Mouse (Mus musculus) G1E-ER4 (cell line): Measurements from ENCODE around the gene Btnl1. TPM values are rescaled to one million over a fixed set of nuclear protein-coding genes. Genes with fewer than 3 reads are reported as not detected.

Experiments
- GATA1 ChIP-seq: IDR thresholded peaks from one replicate; pipeline ENCODE4 v1.8.0; 2012; ENCODE audit warnings: low read length, inconsistent platforms
- polyA plus RNA-seq: library from polyadenylated mRNA; stranded (reverse); fragments of >175 nt; gene quantifications from 2 replicates; pipeline ENCODE4 v1.2.3, GENCODE M21; 2012

Gene Btnl1
- polyA plus RNA-seq = not detected in 2 replicates

DNA sequence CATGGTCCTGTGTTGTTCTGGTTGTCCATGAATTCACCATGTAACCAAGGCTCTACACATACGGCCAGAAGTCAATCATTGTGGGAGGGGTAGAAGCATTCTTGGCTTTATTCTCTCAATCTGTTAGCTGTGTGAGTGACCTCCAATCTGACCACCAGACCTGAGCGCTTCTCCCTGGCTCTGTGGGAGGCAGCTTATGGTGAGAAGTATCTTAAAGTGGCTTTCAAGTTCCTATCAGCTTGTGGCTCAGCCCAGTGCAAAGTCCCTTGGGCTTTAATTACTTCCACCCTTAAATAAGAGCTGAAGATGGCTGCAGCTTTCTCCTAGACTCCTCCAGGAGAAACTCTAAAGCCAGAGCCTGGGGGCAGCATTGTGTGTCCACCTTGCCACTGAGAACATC, at the start of gene Btnl1:
TSS of gene Btnl1 (plus strand) at position 286 of the 400 bp plus-strand sequence.
- no peak for TF ChIP-seq GATA1

DNA sequence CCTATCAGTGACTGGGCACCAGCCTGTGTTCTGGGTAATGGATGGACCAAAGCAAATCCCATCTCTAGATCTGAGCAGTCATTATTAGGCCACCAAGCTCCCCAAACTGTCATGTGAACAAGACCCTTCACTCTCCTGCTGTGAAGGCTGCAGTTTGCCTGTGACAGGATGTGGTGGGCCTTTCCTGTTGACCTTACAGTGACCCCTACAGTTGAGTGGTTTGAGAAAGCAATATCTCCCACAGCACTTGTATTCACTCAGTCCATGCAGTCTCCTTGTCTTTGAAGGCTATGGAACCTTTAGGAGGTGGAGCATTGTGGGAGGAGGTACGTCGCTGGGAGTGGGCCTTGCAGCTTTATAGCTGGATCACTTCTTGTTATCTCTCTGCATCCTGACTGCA, 47.1 kb upstream of the Btnl1 start:
- no peak for TF ChIP-seq GATA1

DNA sequence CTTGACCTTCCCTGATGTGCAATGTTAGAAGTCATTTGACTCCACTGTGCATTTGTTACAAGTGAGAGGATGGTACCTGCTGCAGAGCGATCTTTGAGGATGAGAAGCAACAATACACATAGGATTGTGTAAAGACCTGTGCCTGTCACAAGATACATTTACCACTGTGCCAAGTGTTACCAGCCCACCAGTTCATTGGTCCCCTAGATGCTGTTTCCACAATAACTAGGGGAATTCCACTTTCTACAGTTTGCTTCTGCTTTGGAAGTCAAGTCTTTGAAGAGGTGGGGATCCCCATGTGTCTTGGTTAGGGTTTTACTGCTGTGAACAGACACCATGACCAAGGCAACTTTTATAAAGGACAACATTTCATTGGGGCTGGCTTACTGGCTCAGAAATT, 45.7 kb upstream of the Btnl1 start:
- no peak for TF ChIP-seq GATA1

DNA sequence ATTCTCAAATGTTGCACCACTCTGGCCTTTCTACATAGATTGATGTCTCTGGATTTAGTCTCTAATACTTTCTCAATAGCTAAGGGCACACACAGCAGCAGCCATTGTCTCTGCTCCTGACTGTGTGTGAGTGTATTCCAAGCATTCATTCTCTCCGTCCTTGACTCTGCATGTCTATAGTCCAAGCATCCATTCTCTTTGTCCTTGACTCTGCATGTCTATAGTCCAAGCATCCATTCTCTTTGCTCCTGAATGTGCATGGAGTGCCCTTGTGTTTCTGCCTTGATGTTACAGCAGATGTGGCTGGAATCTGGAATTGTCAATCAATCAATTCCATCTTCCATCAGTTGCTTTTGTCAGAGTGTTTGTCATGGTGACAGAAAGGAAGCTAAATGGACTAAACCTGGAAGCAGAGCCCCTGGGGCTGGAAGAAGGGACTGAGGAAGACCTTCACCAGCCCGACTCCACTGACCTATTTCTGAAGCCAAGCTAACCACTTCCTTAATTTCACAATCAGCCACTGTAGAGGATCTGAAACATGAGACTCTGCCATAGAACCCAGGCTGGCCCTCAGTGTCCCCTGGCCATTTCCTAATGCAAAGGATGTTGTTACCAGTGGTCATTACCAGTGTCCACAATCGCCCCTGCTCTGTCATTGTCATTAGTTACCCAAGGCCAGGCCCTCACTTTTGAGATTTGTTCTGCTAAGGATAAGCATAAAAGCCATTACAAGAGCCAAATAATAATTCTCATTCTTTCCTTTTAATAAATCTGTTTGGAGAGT, 36.1 kb upstream of the Btnl1 start:
- no peak for TF ChIP-seq GATA1

DNA sequence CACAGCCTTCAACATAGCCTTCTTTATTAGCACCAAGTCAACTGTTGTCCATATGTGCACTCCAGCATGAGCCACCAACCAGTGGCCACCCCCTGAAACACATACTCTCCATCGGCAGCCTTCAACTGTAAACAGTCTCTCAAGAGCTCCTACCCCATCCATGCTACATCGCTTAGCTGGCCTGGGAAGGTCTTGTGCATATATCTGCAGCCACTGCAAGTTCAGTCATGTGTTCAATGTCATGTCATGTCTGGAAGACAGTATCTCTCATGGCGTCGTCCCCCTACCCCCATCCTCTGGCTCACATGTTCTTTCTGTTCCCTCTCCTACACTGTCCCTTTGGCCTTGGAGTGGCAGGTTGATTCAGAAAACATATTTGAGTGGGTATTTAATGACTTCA, 32.0 kb upstream of the Btnl1 start:
- TF ChIP-seq GATA1 = no peak

DNA sequence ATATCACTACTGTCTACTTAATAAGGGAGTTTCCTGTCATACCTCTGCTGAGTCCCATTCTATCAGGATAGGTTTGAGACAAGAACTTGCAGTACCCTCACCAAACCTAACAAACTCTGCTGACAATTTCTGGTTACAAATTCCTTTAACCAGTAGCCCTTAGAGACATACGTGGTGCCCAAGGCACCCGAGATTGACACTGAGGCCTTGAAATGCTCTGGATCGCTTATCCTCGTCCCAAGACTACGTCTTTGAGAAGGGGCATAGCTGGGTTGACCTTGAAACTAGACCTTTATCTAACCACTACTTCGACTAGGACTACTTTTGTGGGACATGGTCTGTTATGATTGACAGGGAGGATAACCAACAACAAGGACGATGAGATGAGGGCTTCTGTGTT, 31.4 kb upstream of the Btnl1 start:
- no peak for TF ChIP-seq GATA1

DNA sequence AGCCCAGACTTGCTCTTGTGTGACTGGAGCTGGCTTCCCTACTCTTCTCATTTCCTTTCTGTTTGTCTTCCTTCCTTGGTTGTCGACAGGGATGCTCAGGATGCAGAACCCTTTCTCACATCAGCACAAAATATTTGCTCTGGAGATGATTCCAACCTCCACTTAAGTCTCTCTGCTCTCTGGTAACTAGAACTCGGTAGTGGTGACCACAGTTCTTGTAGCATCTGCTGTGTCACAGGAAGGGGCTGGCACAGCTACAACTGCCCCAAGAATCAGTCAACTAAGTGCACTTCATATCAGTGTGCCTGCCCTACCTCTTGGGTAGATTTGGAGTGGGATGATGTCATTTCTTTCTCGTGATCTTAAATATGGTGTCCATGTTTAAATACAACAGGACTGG, 30.9 kb upstream of the Btnl1 start:
- TF ChIP-seq GATA1 = no peak

DNA sequence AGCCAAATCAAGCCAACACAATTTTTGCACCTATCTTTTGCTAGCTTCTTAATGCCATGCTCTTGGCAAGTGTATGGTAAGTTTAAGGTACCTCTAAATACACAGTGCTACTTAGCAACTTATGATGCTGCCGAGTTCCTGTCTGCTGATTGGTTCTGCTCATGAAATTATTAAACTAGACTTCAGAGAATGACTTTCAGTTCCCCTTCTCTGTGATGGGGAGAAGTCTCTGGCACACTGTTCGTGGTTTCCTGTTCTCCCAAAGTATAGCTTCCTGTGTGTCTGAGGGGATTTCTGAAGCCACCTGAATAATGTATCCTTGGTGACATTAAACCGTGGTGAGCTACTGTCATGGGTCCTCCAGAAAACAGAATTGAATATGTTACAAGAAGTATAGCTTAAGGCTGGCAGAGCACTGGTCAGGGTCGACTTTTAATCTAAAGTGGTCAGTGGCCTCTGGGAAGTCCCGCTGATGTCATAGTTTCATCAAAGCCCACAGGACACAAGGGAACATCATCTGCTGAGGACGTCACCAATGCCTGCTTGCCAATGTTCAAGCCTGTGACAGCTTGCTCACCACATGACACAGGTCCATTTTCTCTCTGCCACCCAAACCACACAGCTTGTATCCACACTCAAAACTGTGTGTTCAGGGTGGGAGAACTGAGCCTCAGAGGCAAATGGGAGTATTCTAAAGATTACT, 29.2 kb upstream of the Btnl1 start:
- TF ChIP-seq GATA1 = no peak

DNA sequence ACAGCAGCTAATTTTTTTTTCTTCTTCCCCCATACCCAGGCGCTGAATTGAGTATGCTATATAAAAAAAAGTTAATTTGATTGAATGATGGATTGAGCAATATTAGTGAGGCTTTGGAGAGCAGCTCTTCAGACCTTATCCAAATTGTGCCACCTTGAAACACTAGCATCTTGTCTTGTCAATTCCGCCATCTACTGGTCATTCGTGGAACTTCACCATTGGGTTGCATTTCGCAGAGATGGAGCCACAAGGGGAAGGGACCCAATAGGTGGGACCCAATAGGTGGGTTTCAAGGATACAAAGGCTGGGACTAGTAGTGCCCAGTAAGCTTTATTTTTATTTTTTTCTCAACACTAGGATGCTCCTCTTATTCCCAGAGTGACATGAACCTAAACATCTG, 27.5 kb upstream of the Btnl1 start:
- no peak for TF ChIP-seq GATA1

DNA sequence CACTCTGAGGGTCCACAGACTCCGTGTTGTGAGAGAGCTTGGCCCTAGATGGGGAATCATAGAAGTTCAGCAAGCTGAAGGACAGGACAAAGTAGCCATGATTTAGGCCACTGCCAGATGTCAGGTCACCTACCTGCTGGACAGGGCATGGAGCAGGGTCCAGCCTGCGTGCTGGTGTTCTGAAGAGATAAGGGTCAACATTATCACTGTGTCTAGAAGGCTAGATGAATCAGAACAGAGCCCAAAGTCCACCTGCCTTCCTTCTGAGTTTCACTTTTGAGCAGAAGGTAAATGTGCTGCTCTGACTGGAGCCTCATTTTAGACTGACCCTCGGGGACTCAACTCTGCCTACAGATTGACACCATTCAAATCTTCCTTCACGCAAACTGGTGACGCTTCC, 22.4 kb upstream of the Btnl1 start, which contains the start of gene Btnl2:
TSS of gene Btnl2 (plus strand) at position 284 of the 400 bp plus-strand sequence.
- no peak for TF ChIP-seq GATA1

DNA sequence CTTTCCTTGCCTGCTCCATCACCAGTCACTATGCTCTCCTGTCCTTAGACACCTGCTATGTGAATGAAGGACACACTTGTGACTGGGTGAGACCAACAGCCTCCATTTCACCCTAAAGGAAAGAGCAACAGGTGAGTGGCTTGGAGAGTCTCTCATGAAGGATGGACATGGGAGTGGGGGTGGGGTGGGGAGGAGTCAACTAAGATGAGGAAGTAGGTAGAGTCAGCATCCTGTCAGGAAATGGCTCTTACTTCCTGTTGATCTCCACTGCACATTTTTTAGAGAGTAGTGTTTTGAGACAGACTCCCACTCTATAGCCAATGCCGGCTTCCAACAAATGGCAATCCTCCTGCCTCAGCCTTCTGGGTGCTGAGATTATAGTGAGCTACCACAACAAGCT, 22.0 kb upstream of the Btnl1 start:
- no peak for TF ChIP-seq GATA1

DNA sequence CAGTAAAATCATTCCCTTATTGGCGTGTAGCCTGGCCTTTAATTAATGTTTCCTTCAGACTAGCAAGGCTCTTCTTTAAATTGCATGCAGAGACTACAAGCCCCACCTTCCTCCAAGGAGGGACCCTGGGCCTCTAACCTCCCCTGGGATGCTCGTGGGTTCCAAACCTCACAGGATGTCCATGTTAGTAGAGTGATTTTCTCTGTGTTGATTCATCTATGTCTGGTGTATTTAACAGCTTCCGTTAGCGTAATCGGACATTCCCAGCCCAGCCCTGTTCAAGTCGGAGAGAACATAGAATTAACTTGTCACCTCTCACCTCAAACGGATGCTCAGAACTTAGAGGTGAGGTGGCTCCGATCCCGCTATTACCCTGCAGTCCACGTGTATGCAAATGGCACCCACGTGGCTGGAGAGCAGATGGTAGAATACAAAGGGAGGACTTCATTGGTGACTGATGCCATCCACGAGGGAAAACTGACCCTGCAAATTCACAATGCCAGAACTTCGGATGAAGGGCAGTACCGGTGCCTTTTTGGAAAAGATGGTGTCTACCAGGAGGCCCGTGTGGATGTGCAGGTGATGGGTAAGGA, 13.9 kb upstream of the Btnl1 start:
- no peak for TF ChIP-seq GATA1

DNA sequence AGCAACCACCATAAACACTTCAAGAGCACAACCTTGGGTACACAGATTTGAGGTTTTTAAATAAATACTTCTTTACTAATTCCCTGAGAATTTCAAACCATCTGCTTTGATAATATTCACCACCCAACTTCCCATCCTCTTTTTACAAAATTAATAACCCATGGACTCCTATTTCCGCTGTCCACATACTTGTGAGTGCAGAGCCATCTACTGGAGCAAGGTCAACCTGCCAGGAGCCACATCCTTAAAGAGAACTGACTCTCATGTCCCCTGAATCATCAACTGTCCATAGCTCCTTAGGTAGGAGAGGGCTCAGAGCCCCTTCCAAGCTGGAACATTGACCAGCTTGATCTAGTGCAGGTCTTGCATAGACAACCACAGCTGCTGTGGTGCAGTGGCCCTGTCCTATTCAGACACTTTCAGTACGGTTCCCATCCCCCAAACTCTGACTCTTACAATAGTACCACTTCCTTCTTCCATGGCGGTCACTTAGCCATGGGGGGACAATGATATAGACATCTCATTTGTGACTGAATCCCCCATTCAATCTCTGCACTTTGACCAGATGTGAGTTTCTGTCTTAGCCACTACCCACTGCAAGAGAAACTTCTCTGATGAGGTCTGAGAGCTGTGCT, 13.1 kb upstream of the Btnl1 start:
- no peak for TF ChIP-seq GATA1

DNA sequence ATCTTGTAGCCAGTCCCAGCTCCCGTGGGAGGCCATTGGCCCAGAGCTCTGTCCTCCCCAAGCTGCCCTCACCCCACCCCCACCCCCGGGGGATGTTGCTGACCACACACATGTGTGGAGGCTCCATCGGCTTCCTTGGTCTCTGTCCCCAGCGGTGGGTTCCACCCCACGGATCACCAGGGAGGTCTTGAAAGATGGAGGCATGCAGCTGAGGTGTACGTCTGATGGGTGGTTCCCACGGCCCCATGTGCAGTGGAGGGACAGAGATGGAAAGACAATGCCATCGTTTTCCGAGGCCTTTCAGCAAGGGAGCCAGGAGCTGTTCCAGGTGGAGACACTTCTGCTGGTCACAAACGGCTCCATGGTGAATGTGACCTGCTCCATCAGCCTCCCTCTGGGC, 11.9 kb upstream of the Btnl1 start:
- TF ChIP-seq GATA1 = no peak

DNA sequence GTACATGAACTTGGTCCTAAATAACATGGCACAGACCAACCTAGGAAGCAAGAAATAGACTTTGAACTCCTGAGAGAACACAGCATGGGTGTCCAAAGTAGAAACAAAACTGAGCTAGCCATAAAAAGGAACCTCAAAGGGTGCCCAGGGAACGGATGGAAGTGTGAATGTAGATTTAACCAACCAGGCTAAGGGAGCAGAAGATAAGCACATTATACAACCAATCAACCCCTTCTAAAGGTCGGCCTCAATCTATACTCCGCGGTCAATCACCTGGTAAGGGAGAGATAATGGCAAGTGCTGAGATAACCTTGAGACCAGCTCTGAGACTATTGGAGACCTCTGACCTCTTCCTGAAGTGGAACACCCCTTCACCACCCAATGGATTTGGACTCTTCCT, 6.4 kb upstream of the Btnl1 start:
- TF ChIP-seq GATA1 = no peak

DNA sequence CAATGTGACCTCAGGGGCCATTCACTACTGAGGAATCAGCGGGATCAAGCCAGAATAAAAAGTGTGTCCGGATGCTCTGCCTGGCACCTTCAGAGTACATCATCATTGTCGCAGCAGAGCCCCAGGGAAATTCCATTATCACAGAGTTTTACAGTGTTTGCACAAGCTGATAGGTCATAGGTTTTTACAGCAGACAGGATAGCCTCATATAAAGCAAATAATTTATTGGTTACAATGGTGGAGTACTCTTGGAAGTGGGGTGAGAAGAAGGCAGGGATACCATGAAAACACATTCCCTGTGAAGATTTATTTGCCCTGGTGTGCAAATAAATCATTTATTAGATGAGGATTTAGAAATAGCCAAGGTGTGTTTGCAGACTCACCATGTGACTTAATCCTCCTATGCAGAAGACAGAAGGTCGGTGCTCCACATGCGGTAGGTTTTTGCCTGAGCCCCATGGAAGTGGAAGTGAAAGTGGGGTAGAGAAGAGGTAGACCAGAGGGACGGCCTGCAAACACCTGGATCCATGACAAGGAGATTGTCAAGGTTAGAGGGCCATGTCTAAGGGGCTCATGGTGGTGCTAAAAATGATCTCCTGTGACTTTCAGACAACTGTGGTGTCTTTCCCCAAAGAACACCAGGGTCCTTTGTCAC, 3.8 kb upstream of the Btnl1 start:
- no peak for TF ChIP-seq GATA1
